Mouse (Mus musculus) ES-Bruce4 (cell line): ENCODE results near the gene Padi1. TPM values are rescaled to one million over a fixed set of nuclear protein-coding genes. Genes with fewer than 3 reads are reported as not detected.
A peak's percentile ranks its signal among the peaks of the same experiment; 100 is the strongest.

Experiments
- H3K27ac ChIP-seq: 2 replicates; pipeline ENCODE4 v1.5.1; 2012; ENCODE audit warnings: low read length, inconsistent platforms; ENCODE audit not compliant: insufficient read depth
- H3K27me3 ChIP-seq: 2 replicates; pipeline ENCODE4 v1.6.1; 2012; ENCODE audit warnings: mild to moderate bottlenecking, low read length, inconsistent platforms; ENCODE audit not compliant: control insufficient read depth, poor library complexity, insufficient read depth, severe bottlenecking
- H3K36me3 ChIP-seq: 2 replicates; pipeline ENCODE4 v1.6.1; 2012; ENCODE audit warnings: inconsistent platforms, mild to moderate bottlenecking, low read length, moderate library complexity; ENCODE audit not compliant: control insufficient read depth, poor library complexity, insufficient read depth, severe bottlenecking
- H3K4me1 ChIP-seq: one replicate; pipeline ENCODE4 v1.8.1; 2011; ENCODE audit warnings: low read length; ENCODE audit not compliant: control insufficient read depth, insufficient read depth
- H3K4me3 ChIP-seq: 2 replicates; pipeline ENCODE4 v1.5.1; 2011; ENCODE audit warnings: low read depth, mild to moderate bottlenecking, low read length
- H3K9ac ChIP-seq: 2 replicates; pipeline ENCODE4 v1.6.1; 2012; ENCODE audit warnings: low read depth, mild to moderate bottlenecking, inconsistent platforms; ENCODE audit not compliant: poor library complexity, severe bottlenecking
- H3K9me3 ChIP-seq: replicated peaks from 2 replicates; pipeline ENCODE4 v1.6.1; 2012; ENCODE audit warnings: mild to moderate bottlenecking, low read length, inconsistent platforms; ENCODE audit not compliant: control insufficient read depth, poor library complexity, insufficient read depth, severe bottlenecking
- CTCF ChIP-seq: IDR thresholded peaks from one replicate; pipeline ENCODE4 v1.8.1; 2011; ENCODE audit warnings: low read depth, low read length
- EP300 ChIP-seq: IDR thresholded peaks from 2 replicates; pipeline ENCODE4 v1.6.1; 2011; ENCODE audit warnings: low read depth, low read length; ENCODE audit not compliant: insufficient read depth
- POLR2A ChIP-seq: IDR thresholded peaks from one replicate; pipeline ENCODE4 v1.8.1; 2011; ENCODE audit warnings: low read length; ENCODE audit not compliant: insufficient read depth
- polyA plus RNA-seq: library from polyadenylated mRNA; stranded (reverse); fragments of >200 nt; gene quantifications from 2 replicates; pipeline ENCODE4 v1.2.4, GENCODE M21; 2011; ENCODE audit warnings: low read depth; ENCODE audit not compliant: missing spikeins, insufficient read depth, insufficient read length

The Padi1 gene
- polyA plus RNA-seq, 1 experiment = 0.43 TPM

- no peak for TF ChIP-seq EP300
- no peak for TF ChIP-seq CTCF
- TF ChIP-seq POLR2A = no peak
- Histone ChIP-seq H3K4me3 (no peak overlapping the region), H3K4me1 (no peaks in the 10 kb centered on the region), H3K36me3 (no peaks in the 10 kb centered on the region), H3K9ac (no peak overlapping the region), H3K27me3 (no peaks in the 10 kb centered on the region), H3K27ac (no peak overlapping the region), H3K9me3 (no peaks in the 10 kb centered on the region)
Measured at GRCm38 (mm10) chr4:140792584-140792983, 53.0 kb downstream of the Padi1 start.

GRCm38 (mm10) chr4:140791071-140791470, 54.5 kb downstream of the Padi1 start:
- no peak overlapping the region for H3K4me3 ChIP-seq
- no peaks in the 10 kb centered on the region for H3K27me3 ChIP-seq
- TF ChIP-seq EP300 (no peak), POLR2A (no peak), CTCF (no peak)
- no peak overlapping the region for H3K27ac ChIP-seq
- H3K36me3 ChIP-seq = no peaks in the 10 kb centered on the region
- no peak overlapping the region for H3K9ac ChIP-seq
- H3K9me3 ChIP-seq = no peaks in the 10 kb centered on the region
- H3K4me1 ChIP-seq = no peaks in the 10 kb centered on the region

DNA sequence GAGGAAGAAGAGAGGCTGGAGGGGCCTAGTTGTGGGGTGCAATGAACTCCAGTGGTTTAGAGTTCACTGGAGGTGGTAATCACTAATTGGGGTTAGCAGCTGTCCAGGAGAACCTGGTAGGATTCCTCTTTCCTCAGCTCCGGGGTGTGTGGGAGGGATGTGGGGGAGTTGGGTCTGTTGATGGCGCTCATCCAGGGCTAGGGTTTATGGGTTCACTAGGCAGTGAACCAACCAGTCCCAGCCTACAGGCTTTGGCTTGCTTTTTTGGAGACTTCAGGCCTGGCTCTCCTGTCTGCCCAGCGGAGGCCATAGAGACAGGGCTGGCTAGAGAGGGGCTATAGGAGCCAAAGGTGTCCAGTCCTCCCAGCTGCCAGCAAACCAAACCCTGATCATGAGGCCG, 55.6 kb downstream of the Padi1 start:
- H3K27me3 ChIP-seq = no peaks in the 10 kb centered on the region
- TF ChIP-seq CTCF (no peak), EP300 (no peak), POLR2A (no peak)
- no peak overlapping the region for H3K27ac ChIP-seq

DNA sequence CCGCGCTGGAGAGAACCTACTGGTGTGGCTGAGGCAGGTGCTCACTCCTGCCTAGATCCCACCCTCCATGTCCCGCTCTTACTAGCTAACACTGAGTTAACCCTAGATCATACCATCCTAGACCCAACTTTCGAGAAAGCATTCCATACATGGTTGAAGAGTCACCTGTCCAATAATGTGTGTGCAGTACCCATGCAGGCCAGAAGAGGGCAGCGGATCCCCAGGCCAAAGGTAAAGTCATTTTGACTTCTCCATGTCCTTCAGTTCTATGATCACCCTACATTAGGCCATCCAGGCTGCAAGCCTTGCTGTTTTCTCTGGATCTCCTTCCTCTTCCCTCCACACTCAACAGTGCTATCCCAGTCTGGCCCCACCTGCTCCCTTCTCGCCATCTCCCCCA, 56.6 kb downstream of the Padi1 start:
- TF ChIP-seq EP300 (no peak), CTCF (peak; percentile 92)
- H3K36me3 ChIP-seq = no peaks in the 10 kb centered on the region
- no peaks in the 10 kb centered on the region for H3K4me1 ChIP-seq
- H3K27ac ChIP-seq = no peak overlapping the region
- no peak overlapping the region for H3K4me3 ChIP-seq
- H3K9me3 ChIP-seq = no peaks in the 10 kb centered on the region
- H3K9ac ChIP-seq = peak overlapping the region; percentile 5; the same call in 1 of the 2 replicates
- no peaks in the 10 kb centered on the region for H3K27me3 ChIP-seq

More for the DNA sequence above, 55.6 kb downstream of the Padi1 start:
- Histone ChIP-seq H3K9ac (no peak overlapping the region), H3K36me3 (no peaks in the 10 kb centered on the region), H3K4me1 (no peaks in the 10 kb centered on the region), H3K9me3 (no peaks in the 10 kb centered on the region), H3K4me3 (no peak overlapping the region)

DNA sequence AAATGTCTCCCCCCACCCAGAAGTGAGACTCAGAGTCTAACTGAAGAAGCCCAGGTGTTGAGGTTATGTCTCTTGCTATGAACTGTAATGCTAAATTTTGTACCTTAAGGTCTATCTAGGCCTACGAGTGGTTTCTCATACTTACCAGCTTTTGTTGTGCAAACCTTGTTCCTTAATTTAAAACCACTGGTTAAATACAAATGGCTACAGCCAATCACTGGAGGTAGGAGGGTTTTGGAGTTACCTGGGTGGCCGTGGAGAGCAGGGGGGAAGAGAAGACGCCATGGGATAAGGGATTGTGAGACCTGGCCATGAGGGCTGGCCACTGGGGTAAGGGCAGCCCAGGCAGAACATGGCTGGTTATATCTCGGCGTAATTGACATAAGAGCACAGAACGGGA, 57.3 kb downstream of the Padi1 start:
- no peaks in the 10 kb centered on the region for H3K36me3 ChIP-seq

GRCm38 (mm10) chr4:140787414-140787813, 58.2 kb downstream of the Padi1 start:
- no peak for TF ChIP-seq POLR2A
- TF ChIP-seq EP300 = no peak
- no peak for TF ChIP-seq CTCF
- Histone ChIP-seq H3K36me3 (no peaks in the 10 kb centered on the region), H3K9ac (no peak overlapping the region), H3K9me3 (no peaks in the 10 kb centered on the region), H3K27me3 (no peaks in the 10 kb centered on the region), H3K27ac (no peak overlapping the region), H3K4me3 (no peak overlapping the region), H3K4me1 (no peaks in the 10 kb centered on the region)

More for the DNA sequence above, 57.3 kb downstream of the Padi1 start:
- H3K4me3 ChIP-seq = no peak overlapping the region
- no peaks in the 10 kb centered on the region for H3K4me1 ChIP-seq
- TF ChIP-seq CTCF (no peak), POLR2A (no peak), EP300 (no peak)
- H3K9ac ChIP-seq = peak overlapping the region; percentile 5; the same call in 1 of the 2 replicates
- no peak overlapping the region for H3K27ac ChIP-seq
- H3K27me3 ChIP-seq = no peaks in the 10 kb centered on the region
- no peaks in the 10 kb centered on the region for H3K9me3 ChIP-seq
